Mouse (Mus musculus): ENCODE data around the gene Thoc7.

Thoc7 gene

GRCm38 (mm10) chr14:13961401-13962112 lies at the start of gene Thoc7, which contains the start of gene Atxn7:
Gene Thoc7, minus strand, starts transcription at chr14:13961852.
Gene Atxn7, plus strand, starts transcription at chr14:13961440.
- no peaks in the 10 kb centered on the region for H3K27me3 ChIP-seq (ENCODE audit: insufficient read depth, low read length)
- peak within 1 kb of the TSS; percentile 88 for H3K4me3 ChIP-seq (replicated peaks; ENCODE audit: low read length)
- no peaks in the 10 kb centered on the region for H3K36me3 ChIP-seq (ENCODE audit: insufficient read depth, low read length)
- peaks cover 27% of the 10 kb centered on the region for H3K4me1 ChIP-seq (replicated peaks; ENCODE audit: low read depth, low read length)
- peaks cover 43% of the 10 kb centered on the region for H3K9me3 ChIP-seq (ENCODE audit: low read length)
- no peak for TF ChIP-seq POU5F1 (IDR thresholded peaks at IDR 0.05; ENCODE audit: borderline replicate concordance, low read length)
- TF ChIP-seq NANOG (IDR thresholded peaks at IDR 0.05; ENCODE audit: borderline replicate concordance, low read length), result no peak
- TF ChIP-seq CTCF (conservative IDR thresholded peaks at IDR 0.05; ENCODE audit: low read length), result no peak

DNA sequence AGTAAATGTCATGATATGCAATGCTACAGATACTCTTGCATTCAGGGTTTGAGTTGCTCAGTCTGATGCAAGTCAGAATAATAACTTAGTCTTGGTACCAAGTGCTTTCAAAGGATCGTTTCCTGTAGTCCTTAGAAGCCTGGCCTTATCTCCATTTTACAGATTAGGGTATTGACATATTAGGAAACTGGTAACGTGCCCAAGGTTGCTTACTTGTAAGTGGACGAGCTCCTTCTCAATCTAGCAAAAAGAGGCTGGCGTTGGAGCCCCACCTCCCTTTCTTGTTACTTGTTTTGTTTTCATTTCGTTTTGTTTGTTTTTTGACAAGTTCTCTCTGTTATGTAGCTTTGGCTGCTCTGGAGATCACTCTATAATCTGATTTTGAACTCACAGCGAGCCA lies 48.1 kb upstream of the Thoc7 start:
- Histone ChIP-seq H3K4me3 (replicated peaks; ENCODE audit: low read length) (no peak overlapping the region), H3K9me3 (ENCODE audit: low read length) (no peaks in the 10 kb centered on the region), H3K36me3 (ENCODE audit: insufficient read depth, low read length) (no peaks in the 10 kb centered on the region), H3K4me1 (replicated peaks; ENCODE audit: low read depth, low read length) (peaks cover 14% of the 10 kb centered on the region), H3K27me3 (ENCODE audit: insufficient read depth, low read length) (peaks cover 27% of the 10 kb centered on the region)
- TF ChIP-seq CTCF (conservative IDR thresholded peaks at IDR 0.05; ENCODE audit: low read length) (no peak), NANOG (IDR thresholded peaks at IDR 0.05; ENCODE audit: borderline replicate concordance, low read length) (no peak), POU5F1 (IDR thresholded peaks at IDR 0.05; ENCODE audit: borderline replicate concordance, low read length) (no peak)

- TF ChIP-seq NANOG (IDR thresholded peaks at IDR 0.05; ENCODE audit: borderline replicate concordance, low read length), result no peak
- no peak for TF ChIP-seq POU5F1 (IDR thresholded peaks at IDR 0.05; ENCODE audit: borderline replicate concordance, low read length)
- TF ChIP-seq CTCF (conservative IDR thresholded peaks at IDR 0.05; ENCODE audit: low read length), result no peak
- H3K4me3 ChIP-seq (replicated peaks; ENCODE audit: low read length), result no peak overlapping the region
- H3K36me3 ChIP-seq (ENCODE audit: insufficient read depth, low read length), result no peaks in the 10 kb centered on the region
- H3K4me1 ChIP-seq (replicated peaks; ENCODE audit: low read depth, low read length), result no peaks in the 10 kb centered on the region
- H3K27me3 ChIP-seq (ENCODE audit: insufficient read depth, low read length), result peaks cover 8% of the 10 kb centered on the region; the same call in 1 of the 2 replicates
- no peaks in the 10 kb centered on the region for H3K9me3 ChIP-seq (ENCODE audit: low read length)
Measured at GRCm38 (mm10) chr14:14002771-14003170, 41.1 kb upstream of the Thoc7 start.

DNA sequence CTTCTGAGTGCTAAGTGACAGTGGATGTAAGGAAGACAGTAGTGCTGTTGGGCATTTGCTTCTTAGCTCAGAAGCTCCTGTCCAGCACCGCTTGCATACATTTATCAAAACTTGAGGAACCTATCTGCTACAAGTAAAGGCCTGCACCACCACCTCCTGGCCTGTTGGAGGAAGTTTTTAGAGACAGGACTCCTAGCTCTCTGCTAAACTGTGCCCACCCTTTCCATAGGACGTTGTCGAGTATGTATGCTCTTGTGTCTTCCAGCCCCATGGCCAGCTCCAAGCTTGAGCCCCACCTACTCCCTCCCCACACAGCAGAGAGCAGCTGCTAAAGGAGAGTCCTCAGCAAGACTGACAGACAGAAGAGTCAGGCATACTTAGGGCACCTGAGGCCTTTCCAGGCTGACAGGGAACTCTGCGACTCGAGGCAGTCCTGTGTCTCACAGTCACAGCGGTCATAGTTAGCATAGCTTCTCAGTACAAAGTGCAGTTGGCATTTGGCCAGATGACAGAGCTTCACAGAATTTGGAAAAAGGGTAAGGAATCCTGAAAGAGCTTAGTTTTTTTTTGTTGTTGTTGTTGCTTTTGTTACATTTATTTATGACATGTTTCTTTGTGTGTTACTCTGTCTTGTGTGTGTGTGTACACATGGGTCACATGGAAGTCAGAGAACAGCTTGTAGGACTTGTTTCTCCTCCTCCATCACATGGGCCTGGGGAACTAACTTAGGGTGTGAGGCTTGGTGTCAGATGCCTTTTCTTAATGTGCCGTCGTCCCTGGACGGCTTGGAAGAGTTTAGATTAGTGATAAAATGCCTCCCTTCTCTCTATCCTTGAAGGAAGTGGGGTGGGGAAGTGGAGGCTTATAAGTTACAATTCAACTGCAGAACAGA lies 33.8 kb upstream of the Thoc7 start:
- peaks cover 3% of the 10 kb centered on the region; the same call in 1 of the 2 replicates for H3K4me1 ChIP-seq (replicated peaks; ENCODE audit: low read depth, low read length)
- H3K36me3 ChIP-seq (ENCODE audit: insufficient read depth, low read length), result no peaks in the 10 kb centered on the region
- peaks cover 4% of the 10 kb centered on the region; the same call in 1 of the 2 replicates for H3K9me3 ChIP-seq (ENCODE audit: low read length)
- H3K27me3 ChIP-seq (ENCODE audit: insufficient read depth, low read length), result no peaks in the 10 kb centered on the region
- TF ChIP-seq CTCF (conservative IDR thresholded peaks at IDR 0.05; ENCODE audit: low read length) (no peak), POU5F1 (IDR thresholded peaks at IDR 0.05; ENCODE audit: borderline replicate concordance, low read length) (no peak), NANOG (IDR thresholded peaks at IDR 0.05; ENCODE audit: borderline replicate concordance, low read length) (no peak)
- no peak overlapping the region for H3K4me3 ChIP-seq (replicated peaks; ENCODE audit: low read length)

DNA sequence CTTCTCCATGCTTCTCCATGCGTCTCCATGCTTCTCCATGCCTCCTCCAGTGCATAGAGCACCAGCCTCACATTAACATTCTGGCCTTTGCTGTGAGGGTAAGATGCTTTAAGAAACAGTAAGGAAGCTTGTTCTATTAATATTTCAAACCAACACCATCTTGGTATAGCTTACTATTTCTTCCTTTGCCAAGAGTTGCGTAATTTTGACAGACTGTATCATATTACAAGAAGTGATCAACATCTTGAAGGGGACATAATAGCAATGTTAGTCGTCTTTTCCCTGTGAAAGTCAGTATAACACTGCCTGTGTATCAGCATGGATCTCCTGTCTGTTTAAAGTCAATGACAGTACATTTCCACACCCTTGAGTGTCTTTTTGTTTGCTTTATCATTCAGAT lies 29.1 kb upstream of the Thoc7 start:
- Histone ChIP-seq H3K4me1 (replicated peaks; ENCODE audit: low read depth, low read length) (peaks cover 3% of the 10 kb centered on the region; the same call in 1 of the 2 replicates), H3K9me3 (ENCODE audit: low read length) (no peaks in the 10 kb centered on the region), H3K27me3 (ENCODE audit: insufficient read depth, low read length) (no peaks in the 10 kb centered on the region), H3K4me3 (replicated peaks; ENCODE audit: low read length) (no peak overlapping the region), H3K36me3 (ENCODE audit: insufficient read depth, low read length) (no peaks in the 10 kb centered on the region)
- no peak for TF ChIP-seq CTCF (conservative IDR thresholded peaks at IDR 0.05; ENCODE audit: low read length)
- TF ChIP-seq POU5F1 (IDR thresholded peaks at IDR 0.05; ENCODE audit: borderline replicate concordance, low read length), result no peak
- no peak for TF ChIP-seq NANOG (IDR thresholded peaks at IDR 0.05; ENCODE audit: borderline replicate concordance, low read length)

- no peak for TF ChIP-seq CTCF (conservative IDR thresholded peaks at IDR 0.05; ENCODE audit: low read length)
- TF ChIP-seq NANOG (IDR thresholded peaks at IDR 0.05; ENCODE audit: borderline replicate concordance, low read length), result no peak
- TF ChIP-seq POU5F1 (IDR thresholded peaks at IDR 0.05; ENCODE audit: borderline replicate concordance, low read length), result no peak
- Histone ChIP-seq H3K27me3 (ENCODE audit: insufficient read depth, low read length) (no peaks in the 10 kb centered on the region), H3K4me3 (replicated peaks; ENCODE audit: low read length) (no peak overlapping the region), H3K36me3 (ENCODE audit: insufficient read depth, low read length) (no peaks in the 10 kb centered on the region), H3K9me3 (ENCODE audit: low read length) (no peaks in the 10 kb centered on the region), H3K4me1 (replicated peaks; ENCODE audit: low read depth, low read length) (peaks cover 3% of the 10 kb centered on the region; the same call in 1 of the 2 replicates)
Measured at GRCm38 (mm10) chr14:13988397-13988796, 26.7 kb upstream of the Thoc7 start.

DNA sequence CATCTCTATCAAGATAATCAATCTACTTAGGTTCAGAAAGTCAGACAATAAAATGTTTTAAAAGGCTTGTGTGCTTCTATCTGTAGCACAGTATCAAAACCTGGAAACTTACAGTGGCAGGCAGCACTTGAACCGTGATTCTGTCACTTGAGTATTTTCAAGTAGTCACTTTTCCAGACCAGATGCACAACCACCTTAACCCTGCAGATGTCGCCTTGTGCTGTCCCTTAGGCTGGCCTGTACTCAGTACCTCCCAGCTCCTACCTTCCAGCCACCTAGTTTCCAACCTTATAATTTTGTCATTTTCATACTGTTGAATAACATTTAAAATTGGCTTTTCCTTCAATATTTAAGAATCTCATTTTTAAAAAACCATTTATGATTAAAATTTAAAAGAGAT lies 20.5 kb upstream of the Thoc7 start:
- no peaks in the 10 kb centered on the region for H3K36me3 ChIP-seq (ENCODE audit: insufficient read depth, low read length)
- H3K9me3 ChIP-seq (ENCODE audit: low read length), result peaks cover 12% of the 10 kb centered on the region; the same call in 1 of the 2 replicates
- no peak overlapping the region for H3K4me3 ChIP-seq (replicated peaks; ENCODE audit: low read length)
- no peaks in the 10 kb centered on the region for H3K27me3 ChIP-seq (ENCODE audit: insufficient read depth, low read length)
- TF ChIP-seq CTCF (conservative IDR thresholded peaks at IDR 0.05; ENCODE audit: low read length), result no peak
- no peak for TF ChIP-seq POU5F1 (IDR thresholded peaks at IDR 0.05; ENCODE audit: borderline replicate concordance, low read length)
- TF ChIP-seq NANOG (IDR thresholded peaks at IDR 0.05; ENCODE audit: borderline replicate concordance, low read length), result no peak
- H3K4me1 ChIP-seq (replicated peaks; ENCODE audit: low read depth, low read length), result no peaks in the 10 kb centered on the region

DNA sequence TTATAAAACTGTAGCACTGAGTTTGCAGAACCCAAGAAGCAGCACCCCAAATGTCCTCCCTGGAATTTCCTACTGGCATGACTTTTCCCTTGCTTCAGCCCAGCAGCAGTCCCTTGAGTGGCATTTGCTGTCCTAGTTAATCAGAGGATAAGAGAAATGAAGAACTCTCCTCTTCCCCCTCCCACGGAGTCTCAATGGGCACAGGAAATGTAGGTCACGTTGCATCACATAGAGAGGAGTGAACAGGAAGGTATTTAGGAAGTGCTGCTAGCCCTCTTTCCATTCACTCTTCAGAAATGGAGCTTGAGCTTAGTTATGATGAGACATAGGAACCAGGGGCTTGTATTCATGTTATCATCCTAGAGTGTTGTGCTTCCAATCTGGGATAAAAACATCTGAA lies 19.6 kb upstream of the Thoc7 start:
- Histone ChIP-seq H3K4me1 (replicated peaks; ENCODE audit: low read depth, low read length) (no peaks in the 10 kb centered on the region), H3K36me3 (ENCODE audit: insufficient read depth, low read length) (no peaks in the 10 kb centered on the region), H3K27me3 (ENCODE audit: insufficient read depth, low read length) (no peaks in the 10 kb centered on the region), H3K9me3 (ENCODE audit: low read length) (peaks cover 12% of the 10 kb centered on the region; the same call in 1 of the 2 replicates), H3K4me3 (replicated peaks; ENCODE audit: low read length) (no peak overlapping the region)
- TF ChIP-seq CTCF (conservative IDR thresholded peaks at IDR 0.05; ENCODE audit: low read length), result no peak
- TF ChIP-seq POU5F1 (IDR thresholded peaks at IDR 0.05; ENCODE audit: borderline replicate concordance, low read length), result no peak

All from E14TG2a.4 (cell line).